11 mouse cellular contexts compared by ENCODE assay signal in the genomic region with DNA sequence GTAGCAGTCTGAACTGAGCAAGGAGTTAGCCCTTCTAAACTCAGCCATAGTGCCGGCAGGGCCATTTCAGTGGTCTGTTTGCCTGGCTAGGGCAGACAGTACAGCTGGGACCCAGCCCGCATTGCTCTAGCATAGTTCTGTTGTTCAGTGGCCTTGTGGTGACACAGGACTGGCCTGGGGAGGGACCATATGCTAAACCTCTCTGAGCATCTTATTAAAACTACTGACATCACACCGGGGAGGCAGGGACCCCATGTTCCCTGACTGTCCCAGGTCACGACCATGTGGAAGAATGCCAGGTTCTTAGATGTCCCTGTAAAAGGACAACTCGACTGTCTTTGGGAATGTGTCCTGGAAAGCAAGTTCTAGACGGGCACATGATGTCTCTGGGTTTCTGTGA. TPM values are rescaled to one million over a fixed set of nuclear protein-coding genes. Genes with fewer than 3 reads are reported as not detected.
DNase-seq lines count a peak whose midpoint lies in the region; ATAC-seq and TF ChIP-seq lines count a peak whose summit lies in the region.
"Had no signal": no experiment of that assay in that cellular context is flagged by ENCODE, and none has a peak within 500 bp of the region (broad histone marks: within the 10 kb centered on the region; RNA-seq: fewer than 3 reads in every experiment).

No protein-coding gene starts in this region.

- WGBS in forebrain, embryonic 12.5 days, result 30% methylated on average over 6 of the region's 6 CpGs
- WGBS in forebrain, postnatal 0 days, result 30% methylated on average over 6 of the region's 6 CpGs
- 26% methylated on average over 6 of the region's 6 CpGs for WGBS in liver, postnatal 0 days (ENCODE audit: insufficient replicate concordance)
- WGBS in liver, embryonic 11.5 days, result 31% methylated on average over 6 of the region's 6 CpGs
- 30% methylated on average over 6 of the region's 6 CpGs for WGBS in hindbrain, embryonic 15.5 days
- 38% methylated on average over 6 of the region's 6 CpGs for WGBS in midbrain, embryonic 16.5 days

- peaks cover 11% of the 10 kb centered on the region for H3K36me3 ChIP-seq in forebrain, embryonic 12.5 days (replicated peaks)
- H3K36me3 ChIP-seq in forebrain, postnatal 0 days (ENCODE audit: insufficient read depth), result peaks cover 1% of the 10 kb centered on the region; the same call in 1 of the 2 replicates
- no peaks in the 10 kb centered on the region for H3K36me3 ChIP-seq in liver, postnatal 0 days (replicated peaks; ENCODE audit: insufficient read depth, low read length)
- no peaks in the 10 kb centered on the region for H3K36me3 ChIP-seq in liver, embryonic 11.5 days (ENCODE audit: control insufficient read depth, insufficient read depth, low read length)
- H3K36me3 ChIP-seq in hindbrain, embryonic 15.5 days, result peaks cover 2% of the 10 kb centered on the region; the same call in 1 of the 2 replicates
- H3K36me3 ChIP-seq in midbrain, embryonic 16.5 days (ENCODE audit: control insufficient read depth, insufficient read depth, low read length), result 0 out of 2 replicates have a peak, but pooled peaks cover 1% of the 10 kb centered on the region

- no peak for TF ChIP-seq EP300 in liver, postnatal 0 days (IDR thresholded peaks at IDR 0.05; ENCODE audit: low read depth)

- H3K4me1 ChIP-seq in forebrain, embryonic 12.5 days, result no peaks in the 10 kb centered on the region; the same call in 1 of the 2 replicates
- H3K4me1 ChIP-seq in forebrain, postnatal 0 days (ENCODE audit: insufficient read depth), result no peaks in the 10 kb centered on the region
- no peaks in the 10 kb centered on the region for H3K4me1 ChIP-seq in liver, postnatal 0 days (ENCODE audit: insufficient read depth)
- peaks cover 4% of the 10 kb centered on the region; the same call in 1 of the 2 replicates for H3K4me1 ChIP-seq in liver, embryonic 11.5 days (replicated peaks; ENCODE audit: control insufficient read depth, insufficient read depth, low read length)
- H3K4me1 ChIP-seq in hindbrain, embryonic 15.5 days (replicated peaks), result no peaks in the 10 kb centered on the region
- H3K4me1 ChIP-seq in midbrain, embryonic 16.5 days (ENCODE audit: control insufficient read depth, insufficient read depth, low read length), result no peaks in the 10 kb centered on the region
- H3K4me1 ChIP-seq: midbrain, embryonic 12.5 days had no signal

- H3K4me3 ChIP-seq in forebrain, embryonic 12.5 days (replicated peaks), result no peak overlapping the region
- H3K4me3 ChIP-seq in forebrain, postnatal 0 days (ENCODE audit: low read depth, low read length), result no peak overlapping the region
- H3K4me3 ChIP-seq in liver, postnatal 0 days (ENCODE audit: low read depth, low read length), result no peak overlapping the region
- H3K4me3 ChIP-seq in liver, embryonic 11.5 days (ENCODE audit: low read depth, low read length), result no peak overlapping the region
- no peak overlapping the region for H3K4me3 ChIP-seq in hindbrain, embryonic 15.5 days
- H3K4me3 ChIP-seq in midbrain, embryonic 16.5 days (ENCODE audit: low read depth, low read length), result no peak overlapping the region
- H3K4me3 ChIP-seq: embryonic facial prominence, embryonic 12.5 days; midbrain, embryonic 12.5 days had no signal

- H3K27ac ChIP-seq in forebrain, embryonic 12.5 days, result no peak overlapping the region
- H3K27ac ChIP-seq in forebrain, postnatal 0 days (ENCODE audit: low read depth, low read length), result no peak overlapping the region
- H3K27ac ChIP-seq in liver, postnatal 0 days (ENCODE audit: low read depth), result no peak overlapping the region
- no peak overlapping the region for H3K27ac ChIP-seq in liver, embryonic 11.5 days (ENCODE audit: low read depth, low read length)
- H3K27ac ChIP-seq in hindbrain, embryonic 15.5 days (replicated peaks), result no peak overlapping the region
- no peak overlapping the region for H3K27ac ChIP-seq in midbrain, embryonic 16.5 days (ENCODE audit: low read length)
- H3K27ac ChIP-seq: embryonic facial prominence, embryonic 12.5 days; midbrain, embryonic 12.5 days had no signal

- DNase-seq in forebrain, postnatal 0 days, result no peak
- no peak for DNase-seq in liver, postnatal 0 days
- no peak for DNase-seq in liver, embryonic 11.5 days (ENCODE audit: low spot score)
- DNase-seq in thymus, postnatal 14 days, result no peak
- no peak for DNase-seq in layer of hippocampus, adult 9-10 months (ENCODE audit: low spot score)

- TF ChIP-seq CTCF in forebrain, postnatal 0 days (IDR thresholded peaks at IDR 0.05; ENCODE audit: low read depth), result no peak
- TF ChIP-seq CTCF in liver, postnatal 0 days (IDR thresholded peaks at IDR 0.05; ENCODE audit: low read depth), result no peak

- H3K9ac ChIP-seq in forebrain, embryonic 12.5 days, result no peak overlapping the region
- no peak overlapping the region for H3K9ac ChIP-seq in forebrain, postnatal 0 days
- no peak overlapping the region for H3K9ac ChIP-seq in liver, postnatal 0 days (replicated peaks)
- no peak overlapping the region for H3K9ac ChIP-seq in liver, embryonic 11.5 days (ENCODE audit: low read depth, low read length)
- no peak overlapping the region for H3K9ac ChIP-seq in hindbrain, embryonic 15.5 days
- H3K9ac ChIP-seq in midbrain, embryonic 16.5 days (ENCODE audit: low read depth, low read length), result no peak overlapping the region
- H3K9ac ChIP-seq: embryonic facial prominence, embryonic 12.5 days; midbrain, embryonic 12.5 days had no signal

- H3K4me2 ChIP-seq in forebrain, embryonic 12.5 days, result no peak overlapping the region
- H3K4me2 ChIP-seq in forebrain, postnatal 0 days (ENCODE audit: low read depth), result no peak overlapping the region
- no peak overlapping the region for H3K4me2 ChIP-seq in liver, postnatal 0 days (ENCODE audit: low read depth, low read length)
- H3K4me2 ChIP-seq in liver, embryonic 11.5 days, result no peak overlapping the region
- H3K4me2 ChIP-seq in hindbrain, embryonic 15.5 days, result no peak overlapping the region
- H3K4me2 ChIP-seq in midbrain, embryonic 16.5 days (ENCODE audit: low read length), result no peak overlapping the region
- H3K4me2 ChIP-seq: embryonic facial prominence, embryonic 12.5 days; midbrain, embryonic 12.5 days had no signal

- peak; percentile 30; the same call in 1 of the 2 replicates for ATAC-seq in forebrain, embryonic 12.5 days (ENCODE audit: low FRiP score)
- no peak for ATAC-seq in forebrain, postnatal 0 days
- peak; percentile 21; the same call in 1 of the 2 replicates for ATAC-seq in liver, postnatal 0 days
- ATAC-seq in liver, embryonic 11.5 days (replicated peaks; ENCODE audit: low FRiP score), result no peak
- ATAC-seq in hindbrain, embryonic 15.5 days (ENCODE audit: low FRiP score, low read depth), result peak; percentile 25; the same call in 1 of the 2 replicates
- ATAC-seq in midbrain, embryonic 16.5 days, result peak; percentile 40; the same call in 1 of the 2 replicates

- H3K27me3 ChIP-seq in forebrain, embryonic 12.5 days, result peaks cover 72% of the 10 kb centered on the region
- peaks cover 63% of the 10 kb centered on the region for H3K27me3 ChIP-seq in forebrain, postnatal 0 days (ENCODE audit: insufficient read depth, low read length)
- H3K27me3 ChIP-seq in liver, postnatal 0 days (ENCODE audit: insufficient read depth, low read length), result peaks cover 67% of the 10 kb centered on the region
- H3K27me3 ChIP-seq in liver, embryonic 11.5 days (replicated peaks; ENCODE audit: control insufficient read depth, insufficient read depth, low read length), result peaks cover 54% of the 10 kb centered on the region
- H3K27me3 ChIP-seq in hindbrain, embryonic 15.5 days, result peaks cover 62% of the 10 kb centered on the region
- peaks cover 47% of the 10 kb centered on the region for H3K27me3 ChIP-seq in midbrain, embryonic 16.5 days (ENCODE audit: control insufficient read depth, insufficient read depth, low read depth, low read length)

- no peaks in the 10 kb centered on the region for H3K9me3 ChIP-seq in forebrain, embryonic 12.5 days
- no peaks in the 10 kb centered on the region for H3K9me3 ChIP-seq in forebrain, postnatal 0 days (ENCODE audit: low read length)
- no peaks in the 10 kb centered on the region for H3K9me3 ChIP-seq in liver, postnatal 0 days (ENCODE audit: low read length)
- no peaks in the 10 kb centered on the region for H3K9me3 ChIP-seq in liver, embryonic 11.5 days (ENCODE audit: control insufficient read depth, low read length)
- no peaks in the 10 kb centered on the region for H3K9me3 ChIP-seq in hindbrain, embryonic 15.5 days
- no peaks in the 10 kb centered on the region for H3K9me3 ChIP-seq in midbrain, embryonic 16.5 days (replicated peaks; ENCODE audit: control insufficient read depth, low read length, poor library complexity, severe bottlenecking)
- H3K9me3 ChIP-seq: embryonic facial prominence, embryonic 12.5 days; midbrain, embryonic 12.5 days had no signal

RNA-seq across cellular contexts. Expression of a gene that starts 8.0 kb away (rescaled TPM):
- polyA plus RNA-seq in forebrain, embryonic 12.5 days (2016; fragmentation: Nextera tagmentation; extraction: Ambion mirVana), result 0.08 and 1.0 TPM in 2 replicates
- 1.3 and 2.3 TPM in 2 replicates for total RNA-seq in forebrain, postnatal 0 days (2014; rRNA removed)
- polyA plus RNA-seq in forebrain, postnatal 0 days (2015; fragmentation: Nextera tagmentation; extraction: Ambion mirVana), result 1.4 and 1.6 TPM in 2 replicates
- 2.7 and 3.1 TPM in 2 replicates for polyA plus RNA-seq in liver, postnatal 0 days (2015; fragmentation: Nextera tagmentation; extraction: Ambion mirVana)
- 37.6 and 37.8 TPM in 2 replicates for polyA plus RNA-seq in liver, embryonic 11.5 days (2014; fragmentation: Nextera tagmentation; extraction: Ambion mirVana)
- polyA plus RNA-seq in hindbrain, embryonic 15.5 days (2015; fragmentation: Nextera tagmentation; extraction: Ambion mirVana), result 1.3 and 1.4 TPM in 2 replicates
- polyA plus RNA-seq in midbrain, embryonic 16.5 days (2015; fragmentation: Nextera tagmentation; extraction: Ambion mirVana), result 0.91 and 1.1 TPM in 2 replicates

RNA-seq across cellular contexts. Expression of a gene that starts 16.1 kb away (rescaled TPM):
- 55.0 and 60.2 TPM in 2 replicates for polyA plus RNA-seq in forebrain, embryonic 12.5 days (2016; fragmentation: Nextera tagmentation; extraction: Ambion mirVana)
- 38.7 and 76.5 TPM in 2 replicates for total RNA-seq in forebrain, postnatal 0 days (2014; rRNA removed)
- 30.3 and 33.3 TPM in 2 replicates for polyA plus RNA-seq in forebrain, postnatal 0 days (2015; fragmentation: Nextera tagmentation; extraction: Ambion mirVana)
- polyA plus RNA-seq in liver, postnatal 0 days (2015; fragmentation: Nextera tagmentation; extraction: Ambion mirVana), result 12.9 and 13.7 TPM in 2 replicates
- polyA plus RNA-seq in liver, embryonic 11.5 days (2014; fragmentation: Nextera tagmentation; extraction: Ambion mirVana), result 48.1 and 50.6 TPM in 2 replicates
- 50.3 and 51.0 TPM in 2 replicates for polyA plus RNA-seq in hindbrain, embryonic 15.5 days (2015; fragmentation: Nextera tagmentation; extraction: Ambion mirVana)
- polyA plus RNA-seq in midbrain, embryonic 16.5 days (2015; fragmentation: Nextera tagmentation; extraction: Ambion mirVana), result 52.3 and 53.0 TPM in 2 replicates

RNA-seq across cellular contexts. Expression of a gene that starts 23.8 kb away (rescaled TPM):
- polyA plus RNA-seq in forebrain, embryonic 12.5 days (2016; fragmentation: Nextera tagmentation; extraction: Ambion mirVana), result 3.3 and 4.6 TPM in 2 replicates
- total RNA-seq in forebrain, postnatal 0 days (2014; rRNA removed), result 3.1 and 6.5 TPM in 2 replicates
- polyA plus RNA-seq in forebrain, postnatal 0 days (2015; fragmentation: Nextera tagmentation; extraction: Ambion mirVana), result 2.6 and 2.7 TPM in 2 replicates
- 0.04 and 0.05 TPM in 2 replicates for polyA plus RNA-seq in liver, postnatal 0 days (2015; fragmentation: Nextera tagmentation; extraction: Ambion mirVana)
- polyA plus RNA-seq in liver, embryonic 11.5 days (2014; fragmentation: Nextera tagmentation; extraction: Ambion mirVana), result 2.6 and 3.4 TPM in 2 replicates
- 4.1 and 5.5 TPM in 2 replicates for polyA plus RNA-seq in hindbrain, embryonic 15.5 days (2015; fragmentation: Nextera tagmentation; extraction: Ambion mirVana)
- 1.7 and 2.0 TPM in 2 replicates for polyA plus RNA-seq in midbrain, embryonic 16.5 days (2015; fragmentation: Nextera tagmentation; extraction: Ambion mirVana)

RNA-seq across cellular contexts. Expression of a gene that starts 35.6 kb away (rescaled TPM):
- polyA plus RNA-seq in forebrain, embryonic 12.5 days (2016; fragmentation: Nextera tagmentation; extraction: Ambion mirVana), result 0.18 and 0.36 TPM in 2 replicates
- total RNA-seq in forebrain, postnatal 0 days (2014; rRNA removed), result 0.19 TPM in 1 of 2 replicates, not detected in the other
- polyA plus RNA-seq in forebrain, postnatal 0 days (2015; fragmentation: Nextera tagmentation; extraction: Ambion mirVana), result 0.06 TPM in 1 of 2 replicates, not detected in the other
- not detected in 2 replicates for polyA plus RNA-seq in liver, postnatal 0 days (2015; fragmentation: Nextera tagmentation; extraction: Ambion mirVana)
- 0.61 and 0.73 TPM in 2 replicates for polyA plus RNA-seq in liver, embryonic 11.5 days (2014; fragmentation: Nextera tagmentation; extraction: Ambion mirVana)
- polyA plus RNA-seq in hindbrain, embryonic 15.5 days (2015; fragmentation: Nextera tagmentation; extraction: Ambion mirVana), result 0.14 and 0.40 TPM in 2 replicates
- 0.06 TPM in 1 of 2 replicates, not detected in the other for polyA plus RNA-seq in midbrain, embryonic 16.5 days (2015; fragmentation: Nextera tagmentation; extraction: Ambion mirVana)
- polyA plus RNA-seq: spleen, adult 2 months had no signal

Comparison
In these comparisons a context has a peak if more than half of its experiments do, and no peak if none do; other contexts are left out.
1. ATAC-seq: peak in forebrain, embryonic 12.5 days (single experiment), liver, postnatal 0 days (single experiment), hindbrain, embryonic 15.5 days (single experiment) and midbrain, embryonic 16.5 days (single experiment); none in forebrain, postnatal 0 days (single experiment) and liver, embryonic 11.5 days (single experiment).